Mouse (Mus musculus) neural tube, embryonic 13.5 days (tissue): ENCODE results near the gene Cobl. TPM values are rescaled to one million over a fixed set of nuclear protein-coding genes. Genes with fewer than 3 reads are reported as not detected.

Source experiments
- ATAC-seq: fragments of 200-750 bp; cut with Nextera tagmentation; 2 replicates; pipeline ENCODE4 v1.8.0; 2017; ENCODE audit warnings: low read depth, mild to moderate bottlenecking, moderate TSS enrichment, moderate library complexity
- H3K27ac ChIP-seq: fragments of 300-500 bp; sonication (generic); replicated peaks from 2 replicates; pipeline ENCODE4 v1.5.1; 2015; ENCODE audit warnings: moderate library complexity, mild to moderate bottlenecking, inconsistent platforms
- H3K27me3 ChIP-seq: fragments of 300-500 bp; sonication (generic); 2 replicates; pipeline ENCODE4 v1.6.1; 2015; ENCODE audit warnings: mild to moderate bottlenecking, inconsistent platforms
- H3K36me3 ChIP-seq: fragments of 300-500 bp; sonication (generic); 2 replicates; pipeline ENCODE4 v1.6.1; 2015; ENCODE audit warnings: mild to moderate bottlenecking, inconsistent platforms
- H3K4me1 ChIP-seq: fragments of 300-500 bp; sonication (generic); replicated peaks from 2 replicates; pipeline ENCODE4 v1.6.1; 2015; ENCODE audit warnings: inconsistent platforms
- H3K4me2 ChIP-seq: fragments of 300-500 bp; sonication (generic); 2 replicates; pipeline ENCODE4 v1.6.1; 2015; ENCODE audit warnings: inconsistent platforms, mild to moderate bottlenecking, moderate library complexity
- H3K4me3 ChIP-seq: fragments of 300-500 bp; sonication (generic); 2 replicates; pipeline ENCODE4 v1.5.1; 2015; ENCODE audit warnings: mild to moderate bottlenecking, inconsistent platforms
- H3K9ac ChIP-seq: fragments of 300-500 bp; sonication (generic); 2 replicates; pipeline ENCODE4 v1.6.1; 2015; ENCODE audit warnings: moderate library complexity, mild to moderate bottlenecking, inconsistent platforms
- H3K9me3 ChIP-seq: fragments of 300-500 bp; sonication (generic); 2 replicates; pipeline ENCODE4 v1.6.1; 2016; ENCODE audit warnings: inconsistent platforms
- WGBS: fragments of 180-500 bp; shearing (Covaris S2); methylation state at CpG from one replicate; pipeline ENCODE4 v1.1.7; 2015; 5-methylcytosine and 5-hydroxymethylcytosine counted together
- polyA plus RNA-seq: library from polyadenylated mRNA; unstranded; fragments of >200 nt; fragmentation: Nextera tagmentation; extraction: Ambion mirVana; gene quantifications from 2 replicates; pipeline ENCODE4 v1.2.1, GENCODE M21; 2015

Gene Cobl
- polyA plus RNA-seq, 1 experiment from 2014 or later = 8.7 TPM

- H3K9me3 ChIP-seq = no peaks in the 10 kb centered on the region
- no peak overlapping the region for H3K4me2 ChIP-seq
- WGBS = 70% methylated on average over 7 of the region's 7 CpGs
- no peak overlapping the region for H3K9ac ChIP-seq
- ATAC-seq = no peak
- no peaks in the 10 kb centered on the region for H3K36me3 ChIP-seq
- H3K27me3 ChIP-seq = no peaks in the 10 kb centered on the region
- H3K4me1 ChIP-seq = peaks cover 3% of the 10 kb centered on the region; the same call in 1 of the 2 replicates
- no peak overlapping the region for H3K27ac ChIP-seq
- H3K4me3 ChIP-seq = no peak overlapping the region
Observed at GRCm38 (mm10) chr11:12229411-12229810, 235.3 kb downstream of the Cobl start.

DNA sequence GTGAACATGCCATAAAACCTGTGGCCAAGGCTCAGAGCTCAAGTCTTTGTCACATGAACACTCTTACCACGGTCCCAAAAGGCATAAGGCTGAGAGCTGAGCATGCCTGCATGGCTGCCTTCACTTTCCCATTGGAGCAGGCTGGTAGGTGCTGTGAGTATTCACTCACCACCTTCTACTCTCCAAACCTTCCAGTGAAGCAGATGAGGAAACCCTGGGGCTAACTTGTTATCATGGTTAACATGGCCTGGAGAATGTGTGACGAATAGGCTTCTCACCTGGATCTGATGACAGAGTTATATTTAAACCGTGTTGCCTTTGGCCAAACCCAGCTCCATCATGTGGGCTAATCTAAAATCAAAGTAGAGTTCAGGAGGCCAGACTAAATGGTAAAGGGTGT is 237.4 kb downstream of the Cobl start:
- no peak for ATAC-seq
- WGBS = 92% methylated on average over 3 of the region's 3 CpGs

DNA sequence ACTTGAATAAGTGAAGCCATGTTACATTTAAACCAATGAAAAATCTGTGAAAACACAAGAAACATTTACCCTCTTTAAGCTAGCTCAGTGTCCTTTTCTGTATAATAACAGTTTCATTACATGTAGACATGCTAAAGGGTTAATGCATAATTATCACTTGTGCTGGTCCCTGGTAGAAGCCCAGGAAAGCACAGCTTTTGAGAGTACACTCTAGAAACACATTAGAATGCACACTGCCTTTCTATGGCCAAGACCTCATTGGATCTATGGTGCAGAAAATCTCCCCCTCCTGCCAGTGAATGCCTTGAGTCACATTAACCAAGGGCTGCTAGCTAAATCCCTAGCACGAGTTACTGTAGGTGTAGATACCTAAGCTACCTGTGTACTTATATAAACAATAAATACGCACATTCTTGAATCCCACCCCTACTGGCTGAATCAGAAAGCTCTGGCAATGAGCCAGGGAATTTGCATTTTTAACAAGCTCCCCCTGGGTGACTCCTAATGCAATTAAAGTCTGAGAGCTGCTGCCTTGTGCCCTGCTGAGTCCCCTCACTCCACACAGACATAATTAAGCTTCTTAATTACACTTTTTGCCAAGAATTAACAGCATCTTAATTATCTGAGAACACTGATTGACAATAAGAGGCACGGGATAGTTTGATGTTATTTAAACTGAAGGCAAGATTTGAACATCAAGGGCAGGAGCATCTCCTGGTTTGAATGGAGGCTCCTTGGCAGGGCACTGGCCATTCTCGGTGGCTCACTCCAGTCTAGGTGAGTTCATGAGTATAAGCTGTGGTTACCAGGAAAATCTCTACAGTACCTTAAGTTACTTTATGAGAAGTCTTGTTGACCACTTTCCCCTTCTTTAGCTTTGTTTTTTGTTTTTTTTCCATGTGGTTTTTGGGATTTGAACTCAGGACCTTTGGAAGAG is 244.9 kb downstream of the Cobl start:
- Histone ChIP-seq H3K36me3 (no peaks in the 10 kb centered on the region), H3K4me3 (no peak overlapping the region), H3K9ac (no peak overlapping the region), H3K4me1 (peaks cover 6% of the 10 kb centered on the region; the same call in 1 of the 2 replicates), H3K27ac (no peak overlapping the region), H3K27me3 (no peaks in the 10 kb centered on the region), H3K9me3 (no peaks in the 10 kb centered on the region), H3K4me2 (no peak overlapping the region)
- 35% methylated on average over 4 of the region's 4 CpGs for WGBS
- ATAC-seq = peak; percentile 93

More for the DNA sequence above, 237.4 kb downstream of the Cobl start:
- H3K4me2 ChIP-seq = no peak overlapping the region
- no peaks in the 10 kb centered on the region for H3K4me1 ChIP-seq
- H3K36me3 ChIP-seq = no peaks in the 10 kb centered on the region
- no peak overlapping the region for H3K4me3 ChIP-seq
- H3K27me3 ChIP-seq = no peaks in the 10 kb centered on the region
- no peak overlapping the region for H3K27ac ChIP-seq
- no peak overlapping the region for H3K9ac ChIP-seq
- no peaks in the 10 kb centered on the region for H3K9me3 ChIP-seq

DNA sequence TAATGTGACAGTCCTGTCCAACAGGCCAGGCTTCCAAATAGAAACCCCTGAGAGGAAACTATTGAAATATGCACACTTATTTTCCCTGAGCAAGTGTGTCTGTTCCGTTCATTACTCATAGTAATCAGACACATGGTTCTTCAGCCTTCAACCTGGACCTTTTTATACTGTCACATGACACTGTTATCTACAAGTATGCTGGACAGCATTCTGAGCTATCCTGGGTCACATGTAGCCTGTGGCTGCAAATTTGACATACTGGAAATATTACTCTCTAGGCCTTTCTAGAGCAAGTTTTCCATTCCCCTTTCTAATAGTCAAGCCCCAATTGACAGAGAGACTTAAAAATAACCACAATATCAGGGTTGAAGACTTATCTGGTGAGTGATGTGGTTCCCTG is 247.9 kb downstream of the Cobl start:
- Histone ChIP-seq H3K4me3 (no peak overlapping the region), H3K36me3 (no peaks in the 10 kb centered on the region), H3K4me1 (peaks cover 6% of the 10 kb centered on the region; the same call in 1 of the 2 replicates), H3K9ac (no peak overlapping the region), H3K27ac (no peak overlapping the region), H3K4me2 (no peak overlapping the region), H3K9me3 (no peaks in the 10 kb centered on the region), H3K27me3 (no peaks in the 10 kb centered on the region)
- no peak for ATAC-seq
- WGBS = 87% methylated on average over 1 of the region's 1 CpGs

DNA sequence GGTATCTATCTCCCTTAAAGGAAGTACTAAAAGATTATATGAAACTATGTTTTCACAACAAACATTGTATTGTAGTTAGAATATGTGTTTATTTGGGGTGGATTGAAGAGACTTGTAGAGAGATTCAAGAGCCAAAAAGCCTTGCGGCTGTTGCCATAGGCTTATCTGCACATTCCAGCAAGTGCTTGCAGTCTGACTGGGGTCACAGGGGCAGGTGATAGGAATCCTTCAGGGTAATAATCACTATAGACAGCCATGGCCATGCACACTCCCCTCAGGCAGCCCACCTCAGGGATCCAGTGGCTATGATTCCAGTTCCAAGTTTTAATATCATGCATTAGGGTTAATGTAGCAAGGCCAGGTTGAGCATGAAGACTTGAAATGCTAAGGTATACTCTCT is 249.2 kb downstream of the Cobl start:
- H3K9me3 ChIP-seq = no peaks in the 10 kb centered on the region
- no peak for ATAC-seq
- no peak overlapping the region for H3K9ac ChIP-seq
- H3K36me3 ChIP-seq = no peaks in the 10 kb centered on the region
- no peak overlapping the region for H3K4me2 ChIP-seq
- 91% methylated on average over 1 of the region's 1 CpGs for WGBS
- H3K27me3 ChIP-seq = no peaks in the 10 kb centered on the region
- H3K4me1 ChIP-seq = peaks cover 6% of the 10 kb centered on the region; the same call in 1 of the 2 replicates
- H3K4me3 ChIP-seq = no peak overlapping the region
- no peak overlapping the region for H3K27ac ChIP-seq

DNA sequence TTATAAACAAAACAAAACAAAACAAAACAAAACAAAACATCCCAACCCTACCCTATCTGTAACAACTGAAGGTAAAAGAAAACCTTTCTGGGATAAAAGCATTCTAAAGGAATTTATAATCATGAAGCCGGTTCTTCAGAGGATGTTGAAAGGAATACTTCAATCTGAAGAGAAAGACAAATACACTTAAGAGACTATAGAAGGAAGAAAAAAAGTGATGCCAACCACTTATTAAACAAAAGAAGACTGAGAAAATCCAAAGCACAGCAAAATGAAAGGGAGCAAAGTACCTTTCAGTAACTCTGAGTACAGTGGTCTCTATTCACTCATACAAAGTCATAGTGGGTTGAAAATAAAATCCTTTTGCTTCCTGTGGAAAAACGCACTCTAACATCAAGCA is 256.2 kb downstream of the Cobl start:
- Histone ChIP-seq H3K27ac (no peak overlapping the region), H3K27me3 (no peaks in the 10 kb centered on the region), H3K9me3 (no peaks in the 10 kb centered on the region), H3K4me3 (no peak overlapping the region), H3K36me3 (no peaks in the 10 kb centered on the region), H3K9ac (no peak overlapping the region), H3K4me1 (no peaks in the 10 kb centered on the region), H3K4me2 (no peak overlapping the region)
- WGBS = 78% methylated on average over 2 of the region's 2 CpGs
- no peak for ATAC-seq

DNA sequence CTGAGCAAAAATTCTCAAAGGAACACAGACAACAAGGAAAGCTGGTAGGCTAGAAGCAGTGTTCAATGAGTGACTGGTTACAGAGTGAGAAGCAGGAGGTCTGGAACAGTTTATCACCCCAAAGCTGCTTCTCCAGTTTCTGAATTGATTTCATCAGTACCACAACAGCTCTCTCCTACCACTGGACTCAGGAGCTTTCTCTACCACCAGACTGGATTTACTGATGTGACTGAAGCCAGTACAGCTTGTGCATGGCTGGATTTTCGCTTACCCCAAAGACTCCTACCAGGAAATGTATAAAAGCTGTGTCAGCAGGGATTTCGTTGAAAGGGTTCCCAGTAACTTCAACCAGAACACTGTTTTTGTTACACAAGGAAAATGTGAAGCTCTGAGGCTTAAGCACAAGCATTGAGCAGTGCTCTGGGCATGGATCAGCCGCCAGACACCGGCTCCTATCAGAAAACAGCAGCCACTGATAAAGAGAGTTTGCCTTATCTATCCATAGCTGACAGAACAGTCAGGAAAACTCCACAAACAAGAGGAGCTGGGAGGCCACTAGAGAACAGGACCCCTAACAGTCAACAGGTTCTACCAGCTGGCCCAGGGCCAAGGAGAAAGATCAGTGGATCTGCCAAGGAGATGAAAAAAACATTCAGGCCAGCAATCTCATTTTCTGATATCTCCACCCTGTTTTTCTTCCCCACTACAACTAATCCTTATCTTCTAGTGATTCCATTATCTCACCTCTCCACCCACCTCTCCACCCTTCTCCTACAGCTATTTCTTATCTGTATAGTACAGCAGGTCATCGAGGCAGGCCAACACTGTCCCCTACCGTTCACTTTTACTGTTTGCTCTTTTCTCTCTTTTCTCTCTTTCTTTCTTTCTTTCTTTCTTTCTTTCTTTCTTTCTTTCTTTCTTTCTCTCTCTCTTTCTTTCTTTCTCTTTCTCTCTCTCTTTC is 259.3 kb downstream of the Cobl start:
- H3K4me1 ChIP-seq = no peaks in the 10 kb centered on the region
- no peak overlapping the region for H3K27ac ChIP-seq
- no peak overlapping the region for H3K4me2 ChIP-seq
- ATAC-seq = no peak
- 84% methylated on average over 6 of the region's 6 CpGs for WGBS
- H3K27me3 ChIP-seq = no peaks in the 10 kb centered on the region
- no peak overlapping the region for H3K9ac ChIP-seq
- H3K9me3 ChIP-seq = no peaks in the 10 kb centered on the region
- no peaks in the 10 kb centered on the region for H3K36me3 ChIP-seq
- H3K4me3 ChIP-seq = no peak overlapping the region

- H3K9ac ChIP-seq = no peak overlapping the region
- no peak overlapping the region for H3K4me3 ChIP-seq
- ATAC-seq = no peak
- H3K9me3 ChIP-seq = no peaks in the 10 kb centered on the region
- no peaks in the 10 kb centered on the region for H3K4me1 ChIP-seq
- H3K27me3 ChIP-seq = no peaks in the 10 kb centered on the region
- no peak overlapping the region for H3K27ac ChIP-seq
- 81% methylated on average over 4 of the region's 4 CpGs for WGBS
- no peak overlapping the region for H3K4me2 ChIP-seq
- H3K36me3 ChIP-seq = no peaks in the 10 kb centered on the region
Observed at GRCm38 (mm10) chr11:12199441-12199840, 265.3 kb downstream of the Cobl start.

GRCm38 (mm10) chr11:12198700-12199349 is 265.9 kb downstream of the Cobl start:
- no peak overlapping the region for H3K27ac ChIP-seq
- 88% methylated on average over 6 of the region's 6 CpGs for WGBS
- no peaks in the 10 kb centered on the region for H3K36me3 ChIP-seq
- no peak overlapping the region for H3K4me3 ChIP-seq
- ATAC-seq = no peak
- no peaks in the 10 kb centered on the region for H3K9me3 ChIP-seq
- H3K27me3 ChIP-seq = no peaks in the 10 kb centered on the region
- H3K9ac ChIP-seq = no peak overlapping the region
- H3K4me1 ChIP-seq = no peaks in the 10 kb centered on the region
- H3K4me2 ChIP-seq = no peak overlapping the region

- no peaks in the 10 kb centered on the region for H3K27me3 ChIP-seq
- H3K9ac ChIP-seq = no peak overlapping the region
- H3K27ac ChIP-seq = no peak overlapping the region
- no peaks in the 10 kb centered on the region for H3K36me3 ChIP-seq
- no peaks in the 10 kb centered on the region for H3K4me1 ChIP-seq
- no peak for ATAC-seq
- H3K4me2 ChIP-seq = no peak overlapping the region
- no peak overlapping the region for H3K4me3 ChIP-seq
- WGBS = 86% methylated on average over 2 of the region's 2 CpGs
- no peaks in the 10 kb centered on the region for H3K9me3 ChIP-seq
Observed at GRCm38 (mm10) chr11:12198017-12198416, 266.7 kb downstream of the Cobl start.

DNA sequence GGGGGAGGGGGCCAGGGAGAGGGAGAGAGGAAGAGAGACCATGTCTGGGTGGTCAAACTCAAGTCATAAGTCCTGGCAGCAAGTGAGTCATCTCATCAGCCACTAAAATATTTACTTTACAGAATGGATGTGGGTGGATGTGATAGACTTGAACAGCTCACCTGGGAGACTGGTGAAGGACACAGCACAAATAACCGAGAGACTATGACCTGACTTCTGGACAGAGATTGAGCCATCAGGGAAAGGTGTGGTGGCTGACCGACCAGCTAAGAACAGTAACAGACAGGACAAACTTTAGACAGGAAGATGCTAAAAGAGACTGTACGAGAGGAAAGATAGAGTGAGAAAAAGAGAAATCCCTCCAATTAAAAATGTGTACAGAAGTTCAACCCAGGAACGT is 267.2 kb downstream of the Cobl start:
- H3K36me3 ChIP-seq = no peaks in the 10 kb centered on the region
- no peak overlapping the region for H3K27ac ChIP-seq
- 90% methylated on average over 4 of the region's 4 CpGs for WGBS
- H3K4me2 ChIP-seq = no peak overlapping the region
- H3K4me3 ChIP-seq = no peak overlapping the region
- no peaks in the 10 kb centered on the region for H3K9me3 ChIP-seq
- no peaks in the 10 kb centered on the region for H3K27me3 ChIP-seq
- H3K9ac ChIP-seq = no peak overlapping the region
- H3K4me1 ChIP-seq = no peaks in the 10 kb centered on the region
- ATAC-seq = no peak

DNA sequence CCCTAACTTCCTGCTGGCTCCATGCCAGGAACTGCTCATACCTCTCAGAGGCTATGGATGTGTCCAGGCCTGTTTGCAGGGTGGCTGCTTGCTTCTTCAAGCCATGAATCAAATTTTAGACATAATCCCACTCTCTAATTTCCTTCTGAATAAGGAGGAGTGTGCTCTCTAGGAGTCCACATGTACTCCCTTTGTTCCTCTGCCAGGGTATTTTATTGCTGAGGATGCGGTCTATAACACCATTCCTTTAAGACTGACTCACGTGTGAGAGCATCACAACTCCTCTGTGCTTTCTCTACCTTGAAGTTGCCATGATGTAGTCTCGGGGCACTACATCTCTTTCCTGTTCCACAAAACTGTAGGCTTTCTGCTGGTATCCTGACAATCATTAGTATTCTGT is 269.4 kb downstream of the Cobl start:
- WGBS = 65% methylated on average over 3 of the region's 3 CpGs
- no peak overlapping the region for H3K27ac ChIP-seq
- no peak overlapping the region for H3K4me2 ChIP-seq
- no peaks in the 10 kb centered on the region for H3K27me3 ChIP-seq
- no peak overlapping the region for H3K9ac ChIP-seq
- no peak for ATAC-seq
- H3K9me3 ChIP-seq = no peaks in the 10 kb centered on the region
- no peaks in the 10 kb centered on the region for H3K36me3 ChIP-seq
- H3K4me3 ChIP-seq = no peak overlapping the region
- no peaks in the 10 kb centered on the region for H3K4me1 ChIP-seq
